Mouse (Mus musculus): ENCODE measurements at regions not wholly inside any gene's neighbourhood (a gene's known extent, or its start where the extent isn't known, plus 50 kb on each side); places are given as distances from the start of the nearest gene placed in this dataset.

- DNase-seq, result no peak
Measured at GRCm38 (mm10) chr9:120770886-120771285, 158.1 kb upstream of the Ctnnb1 start.

- no peak for DNase-seq
Measured at GRCm38 (mm10) chr9:120771896-120772530, 157.0 kb upstream of the Ctnnb1 start.

DNA sequence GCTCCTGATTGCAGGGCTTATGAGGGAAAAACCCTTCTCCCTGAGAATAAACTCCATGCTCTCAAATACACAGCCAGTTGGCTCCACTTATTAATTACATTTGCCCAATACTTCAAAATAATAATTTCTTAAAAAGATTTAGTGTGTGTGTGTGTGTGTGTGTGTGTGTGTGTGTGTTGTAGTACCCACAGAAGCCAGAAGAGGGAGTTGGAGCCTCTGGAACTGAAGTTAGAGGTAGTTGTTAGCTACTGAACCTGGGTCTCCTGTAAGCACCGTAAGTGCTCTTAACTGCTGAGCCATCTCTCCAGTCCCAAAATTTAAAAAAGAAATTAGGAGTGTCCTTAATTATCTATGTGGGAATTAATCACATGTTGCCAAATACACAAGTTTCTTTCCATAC is 154.8 kb upstream of the Ctnnb1 start:
- DNase-seq, result no peak

DNA sequence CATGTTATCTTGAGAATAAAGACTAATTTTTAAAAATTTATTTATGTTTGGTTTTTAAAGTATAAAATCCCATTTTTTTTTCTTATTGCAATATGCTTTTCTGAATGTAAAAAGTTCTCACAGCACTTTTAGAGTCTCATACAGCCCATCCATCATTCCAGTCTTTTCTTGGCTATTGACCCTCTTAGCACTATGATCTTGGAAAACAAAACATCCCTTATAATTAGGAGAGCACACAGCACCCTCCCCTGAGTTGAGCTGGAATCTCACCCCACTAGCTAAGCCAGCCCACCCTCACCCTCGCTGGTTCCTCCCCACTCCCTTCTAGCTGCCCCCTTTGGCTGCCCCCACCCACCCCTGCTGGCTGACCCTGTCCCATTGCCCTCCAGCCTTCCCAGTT is 154.2 kb upstream of the Ctnnb1 start:
- no peak for DNase-seq

GRCm38 (mm10) chr9:120775721-120776120 is 153.3 kb upstream of the Ctnnb1 start:
- no peak for DNase-seq

DNA sequence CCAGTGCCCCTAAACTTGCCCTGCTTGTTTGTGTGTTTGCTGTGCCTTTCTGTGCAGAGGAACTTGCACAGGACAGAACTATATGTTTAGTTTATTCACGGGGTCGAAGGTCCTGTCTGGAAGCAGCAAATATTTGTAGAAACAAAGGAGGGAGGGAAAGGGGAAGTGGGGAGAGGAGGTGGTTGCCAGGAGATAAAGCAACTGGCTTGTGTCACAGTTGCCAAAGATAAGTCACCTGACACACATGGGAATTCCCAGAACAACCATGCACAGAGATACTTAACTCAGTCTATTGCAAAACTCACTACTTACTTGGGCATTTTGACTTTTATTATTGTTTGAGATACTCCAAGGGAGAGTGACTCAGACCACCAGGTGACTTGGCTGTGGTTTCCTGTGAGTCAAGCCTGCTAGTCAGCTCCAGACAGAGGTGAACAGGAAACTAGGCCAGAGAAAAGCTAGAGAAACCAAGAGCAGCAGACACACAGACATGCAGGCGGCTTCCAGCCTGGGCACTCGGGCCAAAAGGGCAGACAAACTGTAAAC is 152.5 kb upstream of the Ctnnb1 start:
- no peak for DNase-seq

DNA sequence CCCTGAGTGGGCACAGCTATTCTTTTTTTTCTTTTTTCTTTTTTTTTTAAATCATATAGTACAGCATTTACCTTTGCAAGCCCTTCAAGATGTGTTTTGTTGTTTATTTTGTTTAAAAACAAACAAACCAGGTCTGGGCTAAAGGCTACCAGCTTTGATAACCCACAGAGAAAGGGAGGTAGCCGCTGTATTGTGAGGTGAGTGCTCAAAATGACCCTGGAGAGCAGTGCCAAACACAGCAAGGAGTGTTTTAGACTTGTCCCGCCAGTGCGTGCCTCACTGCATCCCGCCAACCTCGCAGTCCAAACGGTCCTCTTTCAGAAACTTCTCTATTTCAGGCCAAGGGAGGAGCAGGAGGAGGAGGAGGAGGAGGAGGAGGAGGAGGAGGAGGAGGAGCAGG is 152.0 kb upstream of the Ctnnb1 start:
- no peak for DNase-seq

DNA sequence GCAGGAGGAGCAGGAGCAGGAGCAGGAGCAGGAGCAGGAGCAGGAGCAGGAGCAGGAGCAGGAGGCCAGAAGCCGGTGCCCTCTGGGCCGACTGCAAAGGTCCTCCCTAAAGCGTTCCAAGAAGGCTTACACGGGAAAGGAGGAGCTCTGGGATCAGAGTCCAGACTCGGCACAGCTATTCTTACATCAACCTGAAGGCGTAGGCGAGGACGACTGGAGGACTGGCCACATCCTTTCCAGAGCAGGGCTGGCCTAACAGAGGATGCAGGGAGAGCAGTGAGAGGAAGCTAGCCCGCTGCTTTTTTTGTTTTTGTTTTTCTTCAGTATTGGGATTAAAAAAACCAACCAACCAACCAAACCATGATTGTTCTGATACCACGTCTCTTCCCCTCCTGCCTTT is 151.5 kb upstream of the Ctnnb1 start:
- DNase-seq, result no peak

- no peak for DNase-seq
Measured at GRCm38 (mm10) chr9:120778423-120778822, 150.6 kb upstream of the Ctnnb1 start.

DNA sequence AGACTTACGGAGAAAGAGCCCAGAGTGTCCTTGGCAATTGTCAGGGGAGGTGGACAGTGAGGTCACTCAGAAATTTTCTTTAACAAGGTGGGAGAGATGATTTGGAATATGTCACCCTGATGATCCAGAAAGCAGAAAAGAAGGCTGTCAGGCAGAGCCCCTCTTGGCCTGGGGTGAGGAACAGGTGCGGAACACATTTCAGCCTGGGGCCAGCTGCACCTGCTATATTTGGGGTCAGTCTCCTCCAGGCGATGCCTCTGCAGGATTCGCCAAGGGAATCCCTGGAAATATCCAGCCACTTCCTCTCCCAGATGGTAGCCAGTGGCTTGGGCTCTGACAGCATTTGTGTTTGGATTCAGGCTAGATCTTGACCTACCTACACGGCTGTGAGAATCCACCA is 134.8 kb upstream of the Ctnnb1 start:
- no peak for DNase-seq

- DNase-seq, result no peak
Measured at GRCm38 (mm10) chr9:120796111-120796880, 132.7 kb upstream of the Ctnnb1 start.

DNA sequence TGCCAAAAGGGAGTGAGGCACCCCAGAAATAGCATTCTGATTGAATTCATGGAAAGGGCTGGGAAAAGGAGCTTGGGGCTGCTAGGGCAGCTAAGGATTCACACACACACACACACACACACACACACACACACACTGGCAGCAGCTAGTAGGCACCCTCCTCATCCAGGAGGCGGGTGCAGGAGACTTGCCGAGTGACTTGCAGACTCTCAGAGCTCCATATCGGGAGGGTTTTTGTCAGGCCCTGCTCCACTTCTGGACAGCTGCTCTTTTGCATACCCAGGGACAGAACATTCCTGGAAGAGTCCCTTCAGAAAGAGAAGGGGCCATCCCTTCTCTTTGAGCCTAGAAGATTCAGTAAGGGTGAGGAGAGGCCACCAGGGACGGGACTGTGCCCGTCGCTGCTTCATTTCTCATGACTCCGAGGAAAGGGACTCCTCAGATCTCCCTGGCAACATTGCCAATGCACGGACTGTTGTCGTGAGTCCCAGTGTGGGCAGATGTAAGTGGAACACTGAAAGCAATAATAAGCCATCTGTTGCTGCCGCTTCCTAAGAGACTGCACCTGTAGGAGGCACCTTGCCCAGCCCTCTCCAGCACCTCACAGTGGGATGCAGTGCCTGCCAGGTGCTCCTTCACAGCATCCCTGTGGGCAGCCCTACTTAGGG is 130.9 kb upstream of the Ctnnb1 start:
- peak; percentile 11 to 12 for DNase-seq

GRCm38 (mm10) chr9:120798901-120799300 is 130.1 kb upstream of the Ctnnb1 start:
- DNase-seq, result no peak

DNA sequence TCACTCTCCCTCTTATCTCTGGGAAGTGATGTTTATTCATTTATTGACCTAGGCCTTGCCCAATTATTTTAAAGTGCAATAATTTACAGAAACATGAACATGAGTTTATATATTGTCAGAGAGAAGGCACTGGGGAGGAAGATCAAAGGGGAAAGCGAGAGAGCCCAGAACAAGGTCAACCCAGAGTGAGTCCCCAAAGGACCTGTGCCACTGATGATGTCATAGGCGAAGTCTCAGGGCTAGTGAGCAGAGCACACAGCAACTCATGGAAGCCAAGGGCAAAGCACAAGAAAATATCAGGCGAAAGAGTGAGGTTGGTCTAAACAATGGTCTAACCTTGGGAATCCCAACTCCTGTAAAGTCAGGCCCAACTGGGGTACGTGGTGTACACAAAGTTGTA is 126.4 kb upstream of the Ctnnb1 start:
- DNase-seq, result no peak

DNA sequence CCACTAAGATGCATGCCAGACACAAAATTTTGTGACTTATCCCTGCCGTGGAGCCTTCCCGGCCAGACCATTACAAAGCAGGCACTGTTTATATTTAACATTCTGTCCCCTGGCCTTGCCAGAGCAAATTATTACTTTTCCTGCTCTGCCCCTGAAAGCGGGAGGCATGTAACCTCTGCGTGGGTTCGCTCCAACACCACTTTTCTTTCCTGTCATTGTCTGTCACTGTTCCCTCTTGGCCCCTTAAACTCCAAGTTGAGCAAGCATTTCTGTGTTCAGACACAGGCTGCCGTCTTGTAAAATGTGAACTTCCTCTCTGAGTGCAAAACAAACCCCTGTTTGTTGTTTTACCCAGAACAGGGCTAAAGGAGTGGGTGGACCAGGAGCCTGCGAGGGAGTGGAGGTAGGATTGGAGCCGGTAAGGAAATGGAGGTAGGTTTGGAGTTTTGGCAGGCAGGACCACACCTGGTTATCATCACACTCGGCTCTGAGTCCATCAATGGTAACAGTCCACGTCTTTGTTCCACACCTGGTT is 124.2 kb upstream of the Ctnnb1 start:
- DNase-seq, result no peak

DNA sequence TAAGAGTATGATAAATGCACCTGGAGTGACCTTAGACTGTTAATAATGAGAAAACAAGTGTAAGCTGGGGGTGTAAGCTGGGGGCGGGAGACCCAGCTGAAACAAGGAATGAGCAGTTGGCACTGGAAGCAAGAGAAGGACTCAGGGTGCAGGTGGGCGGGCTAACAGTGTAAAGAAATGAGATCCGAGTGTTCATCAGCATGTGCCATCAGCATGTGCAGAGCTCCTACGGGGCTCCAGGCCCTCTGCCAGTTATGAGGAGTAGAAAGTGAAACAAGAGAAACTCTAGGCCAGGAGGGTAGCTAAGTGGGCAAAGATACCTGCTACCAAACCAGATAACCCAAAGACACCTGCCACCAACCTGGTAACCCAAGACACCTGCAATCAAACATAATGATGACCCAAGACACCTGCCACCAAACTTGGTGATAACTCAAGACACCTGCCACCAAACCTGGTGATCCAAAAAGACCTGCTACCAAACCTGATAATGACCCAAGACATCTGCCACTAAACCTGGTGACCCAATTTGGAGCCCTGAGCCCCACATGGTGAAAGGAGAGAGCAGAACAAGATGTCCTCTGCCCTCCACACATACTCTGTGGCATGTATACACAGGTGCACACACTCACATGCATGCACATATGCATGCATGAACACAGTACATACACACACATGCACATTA is 120.1 kb upstream of the Ctnnb1 start:
- DNase-seq, result peak; percentile 31 to 35

DNA sequence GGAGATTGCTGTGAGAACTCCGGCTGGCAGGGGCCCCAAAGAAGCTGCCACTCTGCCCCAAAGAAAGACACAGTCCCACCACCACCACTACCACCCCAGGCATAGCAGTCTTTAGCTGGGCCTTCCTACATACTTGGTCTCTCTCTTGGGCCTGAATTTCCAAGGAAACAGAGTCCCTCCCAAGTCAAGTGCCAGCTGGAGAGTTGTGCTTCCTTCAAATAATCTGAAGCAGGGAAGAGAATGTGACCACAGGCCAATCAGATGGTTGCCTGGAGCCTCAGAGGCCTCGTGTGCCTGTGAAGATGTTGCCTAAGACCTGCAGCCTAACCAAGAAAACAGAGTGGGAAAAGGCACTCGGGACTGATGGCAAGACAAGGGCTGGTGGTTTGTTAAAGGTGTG is 117.5 kb upstream of the Ctnnb1 start:
- no peak for DNase-seq

DNA sequence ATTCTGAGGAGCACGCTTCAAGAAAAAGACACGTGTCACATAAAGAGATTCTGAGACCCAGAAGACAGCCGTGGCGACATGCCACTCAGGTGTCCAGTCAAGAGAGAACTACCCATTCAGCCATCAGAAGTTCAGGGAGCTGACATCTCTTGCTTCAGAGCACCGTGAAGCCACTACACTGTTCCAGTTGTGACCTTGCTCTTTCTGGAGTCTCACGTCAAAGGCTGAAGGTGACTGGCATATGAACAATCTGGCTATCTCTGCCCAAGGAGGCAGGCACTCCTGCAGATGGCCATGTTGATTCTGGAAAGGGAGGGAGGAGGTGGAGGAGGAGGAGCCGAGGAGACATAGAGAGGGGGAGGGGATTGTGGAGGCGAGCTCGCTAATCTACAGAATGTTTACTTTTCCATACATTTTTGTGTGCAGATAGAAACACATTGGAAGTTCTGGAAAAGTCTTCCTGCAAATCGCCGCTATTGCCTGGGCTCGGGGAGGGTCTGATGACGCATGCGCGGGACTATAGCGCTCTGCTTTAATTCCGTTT is 116.3 kb upstream of the Ctnnb1 start:
- no peak for DNase-seq

- peak; percentile 10 to 20 for DNase-seq
Measured at GRCm38 (mm10) chr9:120814286-120814685, 114.7 kb upstream of the Ctnnb1 start.

DNA sequence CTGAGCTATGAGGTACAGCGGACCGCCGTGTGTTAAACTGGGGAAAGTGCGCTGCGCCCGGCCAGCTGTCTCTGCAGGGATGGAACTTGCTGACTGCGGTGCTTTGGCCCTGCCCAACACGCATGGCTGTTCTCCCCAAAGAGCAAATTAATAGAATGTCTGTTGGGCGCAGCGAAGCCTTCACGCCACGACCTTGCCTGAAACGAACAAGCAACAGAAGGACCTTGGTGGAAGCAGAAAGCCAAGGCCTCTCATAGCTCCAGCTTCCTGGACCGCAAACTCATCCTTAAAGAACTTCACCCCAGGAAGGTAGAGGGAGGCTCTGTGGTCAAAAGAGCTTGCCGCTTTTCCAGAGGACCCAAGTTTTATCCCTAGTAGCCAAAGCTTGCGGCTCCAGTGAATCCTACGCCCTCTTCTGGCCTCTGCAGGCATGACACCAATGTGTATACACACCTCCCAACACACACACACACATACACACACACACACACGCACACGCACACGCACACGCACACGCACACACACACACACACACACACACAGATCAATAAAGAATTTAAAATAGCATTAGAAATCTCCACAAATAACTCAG is 110.2 kb upstream of the Ctnnb1 start:
- no peak for DNase-seq

GRCm38 (mm10) chr9:120820892-120821291 is 108.1 kb upstream of the Ctnnb1 start:
- no peak for DNase-seq

GRCm38 (mm10) chr9:120823397-120823796 is 105.6 kb upstream of the Ctnnb1 start:
- DNase-seq, result no peak
